Mouse (Mus musculus) neural tube, embryonic 14.5 days (tissue): ENCODE data around the gene Rps17. TPM values are rescaled to one million over a fixed set of nuclear protein-coding genes. Genes with fewer than 3 reads are reported as not detected.
A peak's percentile ranks its signal among the peaks of the same experiment; 100 is the strongest.

Experiments used
- ATAC-seq: fragments of 200-750 bp; cut with Nextera tagmentation; 2 replicates; pipeline ENCODE4 v1.8.0; 2017; ENCODE audit warnings: low read depth, mild to moderate bottlenecking, moderate TSS enrichment, moderate library complexity
- H3K27ac ChIP-seq: fragments of 300-500 bp; sonication (generic); 2 replicates; pipeline ENCODE4 v1.5.1; 2014; ENCODE audit warnings: low read depth, mild to moderate bottlenecking, control low read depth, low read length, moderate library complexity, mixed read lengths
- H3K27me3 ChIP-seq: fragments of 300-500 bp; sonication (generic); 2 replicates; pipeline ENCODE4 v1.6.1; 2014; ENCODE audit warnings: low read length; ENCODE audit not compliant: control insufficient read depth, insufficient read depth
- H3K36me3 ChIP-seq: fragments of 300-500 bp; sonication (generic); 2 replicates; pipeline ENCODE4 v1.6.1; 2014; ENCODE audit warnings: low read length, mixed read lengths; ENCODE audit not compliant: control insufficient read depth, insufficient read depth
- H3K4me1 ChIP-seq: fragments of 300-500 bp; sonication (generic); 2 replicates; pipeline ENCODE4 v1.6.1; 2014; ENCODE audit warnings: low read length; ENCODE audit not compliant: control insufficient read depth, insufficient read depth
- H3K4me2 ChIP-seq: fragments of 300-500 bp; sonication (generic); 2 replicates; pipeline ENCODE4 v1.6.1; 2014; ENCODE audit warnings: mild to moderate bottlenecking, low read depth, low read length, control low read depth
- H3K4me3 ChIP-seq: fragments of 300-500 bp; sonication (generic); 2 replicates; pipeline ENCODE4 v1.5.1; 2014; ENCODE audit warnings: low read depth, low read length, control low read depth, mixed read lengths
- H3K9ac ChIP-seq: fragments of 300-500 bp; sonication (generic); replicated peaks from 2 replicates; pipeline ENCODE4 v1.6.1; 2014; ENCODE audit warnings: low read depth, mild to moderate bottlenecking, control low read depth, low read length, mixed read lengths
- H3K9me3 ChIP-seq: fragments of 300-500 bp; sonication (generic); 2 replicates; pipeline ENCODE4 v1.6.1; 2016; ENCODE audit warnings: low read length; ENCODE audit not compliant: control insufficient read depth
- WGBS: fragments of 180-500 bp; shearing (Covaris S2); extraction: QIAGEN DNeasy Blood & Tissue Kit; methylation state at CpG from one replicate; pipeline ENCODE4 v1.1.7; 2014; 5-methylcytosine and 5-hydroxymethylcytosine counted together
- polyA plus RNA-seq: library from polyadenylated mRNA; unstranded; fragments of >200 nt; fragmentation: Nextera tagmentation; extraction: Ambion mirVana; gene quantifications from 2 replicates; pipeline ENCODE4 v1.2.1, GENCODE M21; 2014

Rps17 gene
- polyA plus RNA-seq, 1 experiment from 2014 or later: 743 TPM

- no peaks in the 10 kb centered on the region for H3K9me3 ChIP-seq
- peaks cover 5% of the 10 kb centered on the region for H3K4me1 ChIP-seq
- ATAC-seq: no peak
- no peak overlapping the region for H3K4me3 ChIP-seq
- H3K36me3 ChIP-seq: peaks cover 30% of the 10 kb centered on the region; the same call in 1 of the 2 replicates
- no peak overlapping the region for H3K27ac ChIP-seq
- WGBS: 98% methylated on average over 21 of the region's 21 CpGs
- H3K27me3 ChIP-seq: no peaks in the 10 kb centered on the region
- H3K9ac ChIP-seq: no peak overlapping the region
- no peak overlapping the region for H3K4me2 ChIP-seq
Measured at GRCm38 (mm10) chr7:81337785-81338521, 7.1 kb downstream of the Rps17 start.

GRCm38 (mm10) chr7:81336432-81336786 is 8.6 kb downstream of the Rps17 start:
- Histone ChIP-seq H3K27me3 (no peaks in the 10 kb centered on the region), H3K4me1 (no peaks in the 10 kb centered on the region), H3K36me3 (peaks cover 21% of the 10 kb centered on the region; the same call in 1 of the 2 replicates), H3K27ac (no peak overlapping the region; the same call in 1 of the 2 replicates), H3K9me3 (no peaks in the 10 kb centered on the region), H3K4me2 (no peak overlapping the region), H3K9ac (no peak overlapping the region), H3K4me3 (no peak overlapping the region)
- ATAC-seq: 0 out of 2 replicates have a peak, but pooled peaks have one; percentile 13
- WGBS: 50% methylated on average over 8 of the region's 8 CpGs

GRCm38 (mm10) chr7:81335705-81336431 is 9.2 kb downstream of the Rps17 start:
- Histone ChIP-seq H3K4me1 (no peaks in the 10 kb centered on the region), H3K36me3 (peaks cover 18% of the 10 kb centered on the region; the same call in 1 of the 2 replicates), H3K4me3 (no peak overlapping the region), H3K9me3 (no peaks in the 10 kb centered on the region), H3K4me2 (no peak overlapping the region), H3K9ac (no peak overlapping the region), H3K27me3 (no peaks in the 10 kb centered on the region), H3K27ac (no peak overlapping the region; the same call in 1 of the 2 replicates)
- 64% methylated on average over 18 of the region's 18 CpGs for WGBS
- ATAC-seq: 0 out of 2 replicates have a peak, but pooled peaks have one; percentile 31

GRCm38 (mm10) chr7:81331851-81332250 is 13.2 kb downstream of the Rps17 start:
- no peaks in the 10 kb centered on the region for H3K27me3 ChIP-seq
- H3K4me3 ChIP-seq: no peak overlapping the region
- H3K4me1 ChIP-seq: no peaks in the 10 kb centered on the region
- H3K9ac ChIP-seq: no peak overlapping the region
- H3K27ac ChIP-seq: no peak overlapping the region
- peaks cover 6% of the 10 kb centered on the region; the same call in 1 of the 2 replicates for H3K36me3 ChIP-seq
- H3K9me3 ChIP-seq: no peaks in the 10 kb centered on the region
- 84% methylated on average over 7 of the region's 7 CpGs for WGBS
- H3K4me2 ChIP-seq: no peak overlapping the region
- ATAC-seq: no peak

- Histone ChIP-seq H3K36me3 (peaks cover 6% of the 10 kb centered on the region; the same call in 1 of the 2 replicates), H3K4me2 (no peak overlapping the region), H3K27me3 (no peaks in the 10 kb centered on the region), H3K4me3 (no peak overlapping the region), H3K9ac (no peak overlapping the region), H3K9me3 (no peaks in the 10 kb centered on the region), H3K27ac (no peak overlapping the region), H3K4me1 (no peaks in the 10 kb centered on the region)
- ATAC-seq: no peak
- 11% methylated on average over 3 of the region's 3 CpGs for WGBS
Measured at GRCm38 (mm10) chr7:81330767-81331166, 14.3 kb downstream of the Rps17 start.

- no peak for ATAC-seq
- Histone ChIP-seq H3K27ac (no peak overlapping the region), H3K36me3 (peaks cover 2% of the 10 kb centered on the region; the same call in 1 of the 2 replicates), H3K27me3 (no peaks in the 10 kb centered on the region), H3K9me3 (no peaks in the 10 kb centered on the region), H3K9ac (no peak overlapping the region), H3K4me3 (no peak overlapping the region), H3K4me1 (no peaks in the 10 kb centered on the region), H3K4me2 (no peak overlapping the region)
- WGBS: 90% methylated on average over 10 of the region's 10 CpGs
Measured at GRCm38 (mm10) chr7:81327661-81328060, 17.4 kb downstream of the Rps17 start.

GRCm38 (mm10) chr7:81326859-81327258 is 18.2 kb downstream of the Rps17 start:
- no peak for ATAC-seq
- H3K27ac ChIP-seq: no peak overlapping the region
- no peak overlapping the region for H3K9ac ChIP-seq
- H3K4me3 ChIP-seq: no peak overlapping the region
- H3K4me1 ChIP-seq: no peaks in the 10 kb centered on the region
- H3K9me3 ChIP-seq: no peaks in the 10 kb centered on the region
- H3K27me3 ChIP-seq: no peaks in the 10 kb centered on the region
- no peak overlapping the region for H3K4me2 ChIP-seq
- H3K36me3 ChIP-seq: no peaks in the 10 kb centered on the region
- 84% methylated on average over 6 of the region's 6 CpGs for WGBS

- ATAC-seq: no peak
- 88% methylated on average over 12 of the region's 12 CpGs for WGBS
- H3K27me3 ChIP-seq: no peaks in the 10 kb centered on the region
Measured at GRCm38 (mm10) chr7:81326043-81326442, 19.0 kb downstream of the Rps17 start.

GRCm38 (mm10) chr7:81321776-81322175 is 23.3 kb downstream of the Rps17 start:
- H3K4me2 ChIP-seq: no peak overlapping the region
- WGBS: 81% methylated on average over 5 of the region's 5 CpGs
- H3K9me3 ChIP-seq: no peaks in the 10 kb centered on the region
- H3K27me3 ChIP-seq: no peaks in the 10 kb centered on the region
- ATAC-seq: no peak
- no peaks in the 10 kb centered on the region for H3K36me3 ChIP-seq
- H3K9ac ChIP-seq: no peak overlapping the region
- H3K4me1 ChIP-seq: no peaks in the 10 kb centered on the region
- H3K27ac ChIP-seq: no peak overlapping the region
- H3K4me3 ChIP-seq: no peak overlapping the region

More at GRCm38 (mm10) chr7:81326043-81326442, 19.0 kb downstream of the Rps17 start:
- H3K36me3 ChIP-seq: no peaks in the 10 kb centered on the region
- H3K4me2 ChIP-seq: no peak overlapping the region
- H3K4me3 ChIP-seq: no peak overlapping the region
- H3K4me1 ChIP-seq: no peaks in the 10 kb centered on the region
- H3K9ac ChIP-seq: no peak overlapping the region
- H3K9me3 ChIP-seq: no peaks in the 10 kb centered on the region
- no peak overlapping the region for H3K27ac ChIP-seq
